Mouse (Mus musculus) kidney, embryonic 15.5 days (tissue): ENCODE data around the gene Epb41l1. TPM values are rescaled to one million over a fixed set of nuclear protein-coding genes. Genes with fewer than 3 reads are reported as not detected.
A peak's percentile ranks its signal among the peaks of the same experiment; 100 is the strongest.

Source experiments
- ATAC-seq: fragments of 200-750 bp; cut with Nextera tagmentation; replicated peaks from 2 replicates; pipeline ENCODE4 v1.8.0; 2017; ENCODE audit warnings: moderate TSS enrichment; ENCODE audit not compliant: low FRiP score
- H3K27ac ChIP-seq: fragments of 300-500 bp; sonication (generic); 2 replicates; pipeline ENCODE4 v1.5.1; 2015; ENCODE audit warnings: mild to moderate bottlenecking, inconsistent platforms
- H3K27me3 ChIP-seq: fragments of 300-500 bp; sonication (generic); 2 replicates; pipeline ENCODE4 v1.6.1; 2015; ENCODE audit warnings: inconsistent platforms
- H3K36me3 ChIP-seq: fragments of 300-500 bp; sonication (generic); 2 replicates; pipeline ENCODE4 v1.6.1; 2015; ENCODE audit warnings: inconsistent platforms
- H3K4me1 ChIP-seq: fragments of 300-500 bp; sonication (generic); 2 replicates; pipeline ENCODE4 v1.6.1; 2015; ENCODE audit warnings: inconsistent platforms
- H3K4me2 ChIP-seq: fragments of 300-500 bp; sonication (generic); 2 replicates; pipeline ENCODE4 v1.6.1; 2015; ENCODE audit warnings: moderate library complexity, mild to moderate bottlenecking, inconsistent platforms
- H3K4me3 ChIP-seq: fragments of 300-500 bp; sonication (generic); replicated peaks from 2 replicates; pipeline ENCODE4 v1.5.1; 2015; ENCODE audit warnings: mild to moderate bottlenecking, inconsistent platforms
- H3K9ac ChIP-seq: fragments of 300-500 bp; sonication (generic); 2 replicates; pipeline ENCODE4 v1.6.1; 2015; ENCODE audit warnings: mild to moderate bottlenecking, inconsistent platforms
- H3K9me3 ChIP-seq: fragments of 300-500 bp; sonication (generic); replicated peaks from 2 replicates; pipeline ENCODE4 v1.6.1; 2016; ENCODE audit warnings: inconsistent platforms
- WGBS: fragments of 180-500 bp; shearing (Covaris S2); methylation state at CpG from one replicate; pipeline ENCODE4 v1.1.7; 2015; ENCODE audit warnings: mixed read lengths; 5-methylcytosine and 5-hydroxymethylcytosine counted together
- polyA plus RNA-seq: library from polyadenylated mRNA; unstranded; fragments of >200 nt; fragmentation: Nextera tagmentation; extraction: Ambion mirVana; gene quantifications from 2 replicates; pipeline ENCODE4 v1.2.1, GENCODE M21; 2015

Epb41l1 gene
- polyA plus RNA-seq, 1 experiment from 2014 or later = 2.3 TPM

DNA sequence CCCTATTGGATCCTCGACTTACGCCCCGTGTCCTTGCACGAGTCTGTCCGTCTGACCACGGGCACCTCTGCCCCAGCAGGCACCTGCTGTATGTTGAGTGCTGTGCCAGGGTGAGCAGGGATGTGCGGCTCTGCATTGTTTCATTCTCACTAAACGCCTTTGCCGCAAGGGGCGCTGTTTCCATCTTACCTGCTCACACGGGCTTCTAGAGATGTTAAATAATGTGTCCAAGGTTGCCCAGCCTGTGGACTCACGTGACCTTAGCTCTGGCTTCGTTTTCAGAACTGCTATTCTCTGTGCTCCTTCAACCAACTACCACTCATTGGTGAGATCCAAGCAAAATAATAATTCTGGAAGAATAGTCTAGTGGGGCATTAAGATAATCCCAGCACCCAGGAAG lies 61.6 kb downstream of the Epb41l1 start:
- Histone ChIP-seq H3K27me3 (no peaks in the 10 kb centered on the region), H3K9ac (no peak overlapping the region), H3K9me3 (no peaks in the 10 kb centered on the region), H3K4me2 (no peak overlapping the region), H3K4me1 (peaks cover 7% of the 10 kb centered on the region; the same call in 1 of the 2 replicates), H3K27ac (no peak overlapping the region), H3K36me3 (no peaks in the 10 kb centered on the region), H3K4me3 (no peak overlapping the region)
- no peak for ATAC-seq
- WGBS = 34% methylated on average over 13 of the region's 13 CpGs

GRCm38 (mm10) chr2:156482764-156483163 lies 62.1 kb downstream of the Epb41l1 start:
- H3K4me1 ChIP-seq = peaks cover 7% of the 10 kb centered on the region; the same call in 1 of the 2 replicates
- no peak overlapping the region for H3K4me3 ChIP-seq
- WGBS = 94% methylated on average over 3 of the region's 3 CpGs
- H3K9ac ChIP-seq = no peak overlapping the region
- no peak overlapping the region for H3K27ac ChIP-seq
- no peaks in the 10 kb centered on the region for H3K9me3 ChIP-seq
- no peaks in the 10 kb centered on the region for H3K27me3 ChIP-seq
- no peaks in the 10 kb centered on the region for H3K36me3 ChIP-seq
- H3K4me2 ChIP-seq = no peak overlapping the region
- ATAC-seq = no peak

DNA sequence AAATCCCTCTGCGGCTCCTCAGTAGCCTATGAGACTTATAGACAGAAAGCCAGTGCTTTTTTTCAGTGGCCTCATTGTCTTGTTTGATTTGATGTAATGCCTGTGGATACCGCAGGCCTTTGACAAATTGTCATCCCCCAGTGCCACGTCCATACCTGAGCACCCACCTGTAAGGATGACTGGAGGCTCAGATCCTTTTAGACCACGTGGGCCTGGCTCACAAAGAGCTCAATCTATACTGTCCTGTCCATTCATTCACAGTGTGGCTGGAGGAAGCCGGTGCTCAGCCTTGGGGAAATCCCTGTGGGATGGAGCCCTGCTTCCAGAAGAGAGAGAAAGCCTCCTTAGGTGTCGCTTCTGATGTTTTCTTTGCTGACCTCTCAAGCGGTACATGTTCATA lies 62.5 kb downstream of the Epb41l1 start:
- H3K27ac ChIP-seq = no peak overlapping the region
- no peaks in the 10 kb centered on the region for H3K9me3 ChIP-seq
- no peaks in the 10 kb centered on the region for H3K36me3 ChIP-seq
- H3K4me1 ChIP-seq = peaks cover 5% of the 10 kb centered on the region; the same call in 1 of the 2 replicates
- H3K9ac ChIP-seq = no peak overlapping the region
- WGBS = 92% methylated on average over 7 of the region's 7 CpGs
- no peak for ATAC-seq
- H3K27me3 ChIP-seq = no peaks in the 10 kb centered on the region
- H3K4me2 ChIP-seq = no peak overlapping the region
- no peak overlapping the region for H3K4me3 ChIP-seq

DNA sequence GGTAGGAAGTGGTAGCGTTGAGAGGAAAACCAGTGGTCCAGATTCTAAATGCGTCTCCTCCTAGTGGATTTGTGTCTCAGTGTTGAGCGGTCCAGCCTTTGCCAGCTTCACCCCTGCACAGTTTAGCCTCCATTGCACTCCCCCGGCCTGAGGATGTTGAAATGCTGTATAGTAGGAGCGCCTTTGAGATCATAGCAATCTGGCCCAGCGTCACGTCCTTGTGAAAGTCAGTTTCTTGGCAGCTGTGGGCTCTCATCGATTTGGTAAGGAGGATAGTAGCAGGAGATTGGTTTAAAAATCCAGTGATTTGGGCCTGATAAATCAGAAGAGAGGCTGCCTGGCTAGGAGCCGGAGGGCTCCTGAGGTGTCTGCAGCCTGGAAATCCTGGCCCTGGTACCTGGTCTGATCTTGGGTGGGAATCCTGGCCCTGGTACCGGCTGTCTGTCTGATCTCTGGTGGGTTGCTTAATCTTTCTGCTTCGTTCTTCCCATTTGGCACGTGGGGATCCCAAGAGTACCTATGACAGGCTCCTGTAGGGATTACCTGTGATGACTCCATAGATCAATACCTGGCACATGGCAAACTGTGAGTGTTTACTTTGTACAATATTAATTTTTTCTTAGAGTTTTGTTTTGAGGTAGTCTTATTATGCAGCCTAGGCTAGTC lies 65.5 kb downstream of the Epb41l1 start:
- H3K27me3 ChIP-seq = no peaks in the 10 kb centered on the region
- no peak for ATAC-seq
- H3K9ac ChIP-seq = no peak overlapping the region
- H3K4me1 ChIP-seq = no peaks in the 10 kb centered on the region
- H3K4me3 ChIP-seq = no peak overlapping the region
- no peak overlapping the region for H3K27ac ChIP-seq
- WGBS = 90% methylated on average over 12 of the region's 12 CpGs
- no peak overlapping the region for H3K4me2 ChIP-seq
- no peaks in the 10 kb centered on the region for H3K9me3 ChIP-seq
- no peaks in the 10 kb centered on the region for H3K36me3 ChIP-seq

GRCm38 (mm10) chr2:156487589-156488160 lies 67.0 kb downstream of the Epb41l1 start:
- WGBS = 78% methylated on average over 10 of the region's 10 CpGs
- Histone ChIP-seq H3K27me3 (no peaks in the 10 kb centered on the region), H3K4me3 (no peak overlapping the region), H3K27ac (no peak overlapping the region), H3K4me2 (no peak overlapping the region), H3K36me3 (no peaks in the 10 kb centered on the region), H3K9ac (no peak overlapping the region), H3K9me3 (no peaks in the 10 kb centered on the region), H3K4me1 (no peaks in the 10 kb centered on the region)
- ATAC-seq = no peak

DNA sequence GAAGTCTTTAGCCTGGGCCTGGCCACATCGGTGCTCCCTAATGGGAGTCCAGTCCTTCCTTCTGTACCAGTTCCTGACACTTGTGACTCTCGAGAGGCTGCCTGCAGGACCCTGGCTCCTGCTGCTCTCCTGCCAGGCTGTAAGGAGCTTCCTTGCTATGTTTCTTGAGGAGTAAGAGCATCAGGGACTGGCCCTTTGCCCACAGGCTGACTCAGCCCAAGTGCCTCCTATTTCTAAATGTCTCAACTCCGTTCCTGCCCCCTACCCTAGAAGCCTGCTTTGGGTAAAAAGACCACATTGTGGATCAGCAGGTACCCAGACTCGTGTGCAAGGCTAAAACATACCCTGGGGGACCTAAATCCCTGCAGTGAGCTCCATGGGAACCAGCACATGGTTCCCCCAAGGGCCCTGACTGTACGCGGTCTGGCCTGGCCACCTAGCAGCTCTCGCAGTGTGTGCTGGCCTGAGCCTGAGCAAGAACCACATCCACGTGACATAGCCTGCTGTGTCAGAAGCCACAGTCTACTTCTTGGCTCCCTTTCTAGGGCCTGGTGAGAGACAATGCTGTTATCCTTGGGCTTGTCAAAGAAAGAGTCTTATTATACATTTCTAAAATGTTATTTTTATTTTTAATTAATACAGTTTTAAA lies 67.6 kb downstream of the Epb41l1 start:
- H3K4me1 ChIP-seq = no peaks in the 10 kb centered on the region
- no peak overlapping the region for H3K27ac ChIP-seq
- H3K4me2 ChIP-seq = no peak overlapping the region
- no peak for ATAC-seq
- H3K9me3 ChIP-seq = no peaks in the 10 kb centered on the region
- 86% methylated on average over 8 of the region's 8 CpGs for WGBS
- no peaks in the 10 kb centered on the region for H3K36me3 ChIP-seq
- no peak overlapping the region for H3K9ac ChIP-seq
- H3K4me3 ChIP-seq = no peak overlapping the region
- H3K27me3 ChIP-seq = no peaks in the 10 kb centered on the region

GRCm38 (mm10) chr2:156490176-156490575 lies 69.5 kb downstream of the Epb41l1 start:
- no peaks in the 10 kb centered on the region for H3K9me3 ChIP-seq
- H3K9ac ChIP-seq = no peak overlapping the region
- H3K27ac ChIP-seq = no peak overlapping the region
- H3K4me2 ChIP-seq = no peak overlapping the region
- WGBS = 69% methylated on average over 11 of the region's 11 CpGs
- H3K4me1 ChIP-seq = no peaks in the 10 kb centered on the region
- peaks cover 11% of the 10 kb centered on the region for H3K36me3 ChIP-seq
- H3K4me3 ChIP-seq = no peak overlapping the region
- H3K27me3 ChIP-seq = no peaks in the 10 kb centered on the region
- no peak for ATAC-seq

DNA sequence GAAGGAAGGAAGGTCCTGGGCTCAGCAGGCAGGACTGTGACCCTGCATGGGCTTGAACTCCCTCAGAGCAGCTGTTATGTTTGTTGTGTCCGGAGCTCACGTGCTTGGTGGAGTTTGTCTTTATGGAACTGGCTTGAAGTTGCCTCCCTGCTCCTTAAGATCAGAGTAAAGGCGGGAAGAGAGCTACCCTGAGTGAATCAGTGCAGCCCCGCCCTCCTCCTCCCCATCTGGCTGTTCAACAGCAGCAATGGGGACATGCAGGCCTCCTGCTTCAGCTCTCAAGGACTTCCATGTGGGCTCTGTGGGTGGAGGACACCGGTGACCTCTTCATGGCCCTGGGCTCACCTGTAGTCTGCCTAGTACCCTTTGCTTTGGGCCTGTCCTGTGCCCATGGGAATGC lies 71.1 kb downstream of the Epb41l1 start:
- H3K27me3 ChIP-seq = no peaks in the 10 kb centered on the region
- H3K4me1 ChIP-seq = peaks cover 3% of the 10 kb centered on the region; the same call in 1 of the 2 replicates
- 70% methylated on average over 5 of the region's 5 CpGs for WGBS
- H3K9ac ChIP-seq = no peak overlapping the region
- no peaks in the 10 kb centered on the region for H3K9me3 ChIP-seq
- no peak for ATAC-seq
- H3K36me3 ChIP-seq = peaks cover 24% of the 10 kb centered on the region
- H3K4me2 ChIP-seq = no peak overlapping the region
- H3K27ac ChIP-seq = no peak overlapping the region
- no peak overlapping the region for H3K4me3 ChIP-seq

DNA sequence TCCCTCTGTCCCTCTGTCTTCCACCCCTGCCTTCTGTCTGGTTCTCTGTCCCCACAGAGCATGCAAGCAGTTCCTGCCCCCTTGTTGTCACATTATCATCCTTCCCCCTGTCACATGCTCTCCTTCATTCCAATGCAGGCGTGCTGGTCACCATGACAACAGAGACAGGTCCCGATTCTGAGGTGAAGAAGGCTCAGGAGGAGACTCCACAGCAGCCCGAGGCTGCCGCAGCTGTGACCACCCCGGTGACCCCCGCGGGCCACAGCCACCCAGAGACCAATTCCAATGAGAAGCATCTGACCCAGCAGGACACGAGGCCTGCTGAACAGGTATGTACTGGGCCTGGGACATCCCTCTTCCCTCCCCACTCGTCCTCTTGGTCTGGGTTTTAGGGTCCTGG lies 73.1 kb downstream of the Epb41l1 start:
- Histone ChIP-seq H3K27me3 (no peaks in the 10 kb centered on the region), H3K27ac (no peak overlapping the region), H3K36me3 (peaks cover 24% of the 10 kb centered on the region), H3K4me2 (no peak overlapping the region), H3K4me3 (no peak overlapping the region), H3K9me3 (no peaks in the 10 kb centered on the region), H3K4me1 (peaks cover 13% of the 10 kb centered on the region; the same call in 1 of the 2 replicates), H3K9ac (no peak overlapping the region)
- WGBS = 48% methylated on average over 9 of the region's 9 CpGs
- ATAC-seq = no peak

DNA sequence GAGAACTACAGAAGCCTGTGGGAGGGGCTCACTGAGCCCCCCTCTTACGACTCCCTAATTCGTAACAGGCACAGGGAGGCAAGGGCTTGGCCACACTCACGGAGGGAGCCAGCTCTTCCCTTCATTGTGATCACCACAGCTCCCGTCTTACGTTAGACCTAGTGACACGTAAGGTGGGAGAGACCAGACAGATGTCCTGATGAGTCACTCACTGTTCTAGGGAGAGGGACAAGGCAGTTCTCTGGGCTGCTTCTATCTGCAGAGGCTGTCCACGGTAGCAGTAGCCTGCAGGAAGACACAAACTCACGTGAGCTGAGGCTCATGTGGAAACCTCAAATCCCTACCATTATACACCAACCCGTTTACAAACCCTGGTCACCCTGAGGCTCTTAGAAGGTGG lies 73.8 kb downstream of the Epb41l1 start:
- no peak overlapping the region for H3K9ac ChIP-seq
- 80% methylated on average over 9 of the region's 9 CpGs for WGBS
- ATAC-seq = no peak

GRCm38 (mm10) chr2:156494875-156495274 lies 74.2 kb downstream of the Epb41l1 start:
- peaks cover 24% of the 10 kb centered on the region for H3K36me3 ChIP-seq
- peaks cover 13% of the 10 kb centered on the region; the same call in 1 of the 2 replicates for H3K4me1 ChIP-seq
- H3K9ac ChIP-seq = no peak overlapping the region
- H3K4me3 ChIP-seq = no peak overlapping the region
- 91% methylated on average over 12 of the region's 12 CpGs for WGBS
- no peak overlapping the region for H3K4me2 ChIP-seq
- no peaks in the 10 kb centered on the region for H3K27me3 ChIP-seq
- peak; percentile 57 for ATAC-seq
- no peaks in the 10 kb centered on the region for H3K9me3 ChIP-seq
- no peak overlapping the region for H3K27ac ChIP-seq

More for the DNA sequence above, 73.8 kb downstream of the Epb41l1 start:
- H3K4me1 ChIP-seq = peaks cover 13% of the 10 kb centered on the region; the same call in 1 of the 2 replicates
- H3K27ac ChIP-seq = no peak overlapping the region
- no peaks in the 10 kb centered on the region for H3K27me3 ChIP-seq
- H3K36me3 ChIP-seq = peaks cover 24% of the 10 kb centered on the region
- H3K4me2 ChIP-seq = no peak overlapping the region
- H3K4me3 ChIP-seq = no peak overlapping the region
- no peaks in the 10 kb centered on the region for H3K9me3 ChIP-seq

DNA sequence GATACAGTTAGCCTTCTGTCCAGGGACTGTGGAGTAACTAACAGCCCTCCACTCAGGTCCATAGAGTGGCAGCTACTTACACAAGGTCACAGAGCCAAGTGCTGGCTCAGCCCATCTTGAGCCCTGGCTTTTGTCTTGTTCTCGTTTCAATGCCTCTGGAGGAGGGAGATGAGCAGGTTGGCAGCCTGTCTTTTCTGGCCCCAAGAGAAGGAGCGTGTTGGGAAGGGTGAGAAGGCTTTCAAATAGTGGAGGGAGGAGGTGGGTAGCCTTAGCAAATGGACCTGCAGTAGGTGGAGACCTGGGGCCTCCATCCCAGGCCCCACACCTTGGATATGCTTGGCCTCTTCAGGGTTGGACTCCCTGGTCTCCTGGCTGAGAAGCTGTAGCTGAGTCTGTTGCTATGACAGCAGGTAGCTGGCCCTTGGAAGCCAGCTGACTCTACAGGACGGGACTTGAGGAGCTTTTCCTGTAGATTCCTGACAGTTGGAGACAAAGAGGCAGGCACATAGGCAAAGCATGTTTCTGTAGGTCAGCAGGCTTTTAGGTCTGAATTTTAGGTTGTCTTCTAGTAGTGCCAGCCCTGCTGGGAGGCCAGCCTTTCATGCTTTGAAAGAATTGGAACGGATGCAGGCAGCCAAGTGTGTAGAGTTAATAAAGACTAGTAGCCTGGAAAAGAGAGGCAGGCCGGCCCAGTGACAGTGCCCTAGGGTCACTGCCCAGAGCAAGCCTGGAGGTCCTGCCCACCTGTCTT lies 76.3 kb downstream of the Epb41l1 start:
- no peaks in the 10 kb centered on the region for H3K9me3 ChIP-seq
- no peak overlapping the region for H3K4me3 ChIP-seq
- H3K4me2 ChIP-seq = no peak overlapping the region
- no peaks in the 10 kb centered on the region for H3K27me3 ChIP-seq
- WGBS = 45% methylated on average over 5 of the region's 5 CpGs
- H3K36me3 ChIP-seq = peaks cover 38% of the 10 kb centered on the region
- peaks cover 13% of the 10 kb centered on the region; the same call in 1 of the 2 replicates for H3K4me1 ChIP-seq
- peak; percentile 41; the same call in 1 of the 2 replicates for ATAC-seq
- H3K9ac ChIP-seq = no peak overlapping the region
- no peak overlapping the region for H3K27ac ChIP-seq
